8 mouse cellular contexts compared by ENCODE assay signal in genomic region chr16:90934687-90935328, GRCm38 (mm10). TPM values are rescaled to one million over a fixed set of nuclear protein-coding genes. Genes with fewer than 3 reads are reported as not detected.
DNase-seq lines count a peak whose midpoint lies in the region; ATAC-seq lines count a peak whose summit lies in the region.

Gene Cfap298, minus strand, starts transcription at chr16:90935114.

- DNase-seq in adrenal gland, adult (ENCODE audit: inconsistent age in 2 of 2, low spot score in 1 of 2): peak; percentile 95 to 98
- DNase-seq in embryo, embryonic 10.5 days (ENCODE audit: low spot score): peak; percentile 98
- DNase-seq in gastrocnemius, postnatal 14 days: peak; percentile 91
- peak; percentile 93 to 96 for DNase-seq in left cerebral cortex, postnatal 10 days (ENCODE audit: extremely low spot score in 1 of 2, low spot score in 2 of 2)
- DNase-seq in right cerebral cortex, postnatal 25 days: peak; percentile 94
- DNase-seq in urinary bladder, postnatal 4 days (ENCODE audit: low spot score in 2 of 2): peak; percentile 92

- peak; percentile 99 for ATAC-seq in inflammation-experienced regulatory T-cells, adult 6 months
- ATAC-seq in megakaryocyte-erythroid progenitor cell, adult 5-6 weeks (replicated peaks; ENCODE audit: low FRiP score, low TSS enrichment, poor library complexity, severe bottlenecking): peak; percentile 96

- intact Hi-C loops in gastrocnemius, postnatal 14 days (cut with DNase I; ENCODE audit: low total_unique reads): no loop called here
- intact Hi-C loops in left cerebral cortex, postnatal 10 days (cut with DNase I): no loop called here

RNA-seq across cellular contexts. Expression of gene Cfap298, which starts in this region (rescaled TPM):
- 10 to 100 TPM; 22.4 to 26.8 TPM for total RNA-seq in gastrocnemius, postnatal 14 days (2021)
- polyA plus RNA-seq in inflammation-experienced regulatory T-cells, adult 6 months (2017; shearing (Covaris generic)): 10 to 100 TPM; 25.3 to 32.2 (median 26.2) TPM
- total RNA-seq in left cerebral cortex, postnatal 10 days (2021): 10 to 100 TPM; 33.3 to 37.4 TPM
- 40.6 and 61.6 TPM in 2 replicates for total RNA-seq in megakaryocyte-erythroid progenitor cell, adult 5-6 weeks (2014; fragmentation: Nextera tagmentation)
- 104 and 136 TPM in 2 replicates for total RNA-seq in megakaryocyte-erythroid progenitor cell, adult 5-6 weeks (2017)

Comparison
In these comparisons a context has a peak if more than half of its experiments do, and no peak if none do; other contexts are left out.
1. Peak in every context shown above with its lines: DNase-seq and ATAC-seq.